Mouse (Mus musculus) lung, adult 2 months (tissue): ENCODE data around the gene Maml2.

Experiments
- CTCF ChIP-seq: fragments of 200-500 bp; IDR thresholded peaks from 2 replicates; pipeline ENCODE4 v1.5.1; 2011; ENCODE audit warnings: mild to moderate bottlenecking, low read length, control low read depth; ENCODE audit not compliant: insufficient read depth
- POLR2A ChIP-seq: fragments of 200-500 bp; IDR thresholded peaks from 2 replicates; pipeline ENCODE4 v1.6.1; 2011; ENCODE audit warnings: low read depth, mild to moderate bottlenecking, control low read depth, low read length, borderline replicate concordance; ENCODE audit errors: extremely low read depth

DNA sequence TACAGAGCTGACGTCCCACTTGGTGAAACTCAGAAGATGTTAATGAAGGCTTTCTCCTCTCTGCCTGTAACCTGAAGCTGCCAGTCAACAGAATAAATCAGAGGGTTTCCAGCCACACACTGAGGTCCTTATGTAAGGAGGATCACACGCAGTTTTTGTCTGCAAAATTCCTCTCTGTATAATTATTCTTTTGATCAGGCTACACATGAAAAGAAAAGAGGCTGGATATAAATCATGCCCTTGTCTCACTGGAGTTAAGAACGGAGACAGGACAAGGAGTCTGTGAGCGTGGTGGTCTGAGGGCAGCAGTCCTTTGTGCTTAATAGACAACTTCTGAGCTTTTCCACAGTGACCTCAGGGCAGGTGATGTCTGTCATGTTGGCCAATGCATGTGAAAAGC, 181.5 kb downstream of the Maml2 start:
- TF ChIP-seq CTCF (no peak), POLR2A (no peak)
